Mouse (Mus musculus): ENCODE results near the gene Vav1. TPM values are rescaled to one million over a fixed set of nuclear protein-coding genes. Genes with fewer than 3 reads are reported as not detected.

Vav1 gene
- polyA plus RNA-seq, 1 experiment from 2014 or later, result 2.0 TPM

- no peaks in the 10 kb centered on the region for H3K9me3 ChIP-seq (replicated peaks)
- no peaks in the 10 kb centered on the region for H3K4me1 ChIP-seq
- H3K27me3 ChIP-seq (ENCODE audit: low read depth, poor library complexity, severe bottlenecking), result no peaks in the 10 kb centered on the region
- H3K4me3 ChIP-seq, result no peak overlapping the region
- WGBS, result 94% methylated on average over 2 of the region's 2 CpGs
- DNase-seq (ENCODE audit: low spot score), result no peak
- H3K27ac ChIP-seq (replicated peaks), result no peak overlapping the region
- no peaks in the 10 kb centered on the region for H3K36me3 ChIP-seq
These were observed 13.4 kb downstream of the Vav1 start for GRCm38 (mm10) chr17:57292302-57292701.

- H3K9me3 ChIP-seq (replicated peaks), result no peaks in the 10 kb centered on the region
- 91% methylated on average over 9 of the region's 9 CpGs for WGBS
- no peaks in the 10 kb centered on the region for H3K4me1 ChIP-seq
- H3K27me3 ChIP-seq (ENCODE audit: low read depth, poor library complexity, severe bottlenecking), result no peaks in the 10 kb centered on the region
- no peak for DNase-seq (ENCODE audit: low spot score)
- no peak overlapping the region for H3K27ac ChIP-seq (replicated peaks)
- H3K36me3 ChIP-seq, result no peaks in the 10 kb centered on the region
- H3K4me3 ChIP-seq, result no peak overlapping the region
These were observed 14.1 kb downstream of the Vav1 start for GRCm38 (mm10) chr17:57292968-57293367.

GRCm38 (mm10) chr17:57295935-57296334 lies 17.0 kb downstream of the Vav1 start:
- no peak for DNase-seq (ENCODE audit: low spot score)
- H3K9me3 ChIP-seq (replicated peaks), result no peaks in the 10 kb centered on the region
- H3K27ac ChIP-seq (replicated peaks), result no peak overlapping the region
- H3K4me1 ChIP-seq, result no peaks in the 10 kb centered on the region
- WGBS, result 92% methylated on average over 9 of the region's 9 CpGs
- no peaks in the 10 kb centered on the region for H3K36me3 ChIP-seq
- no peak overlapping the region for H3K4me3 ChIP-seq
- no peaks in the 10 kb centered on the region for H3K27me3 ChIP-seq (ENCODE audit: low read depth, poor library complexity, severe bottlenecking)

GRCm38 (mm10) chr17:57297040-57297439 lies 18.1 kb downstream of the Vav1 start:
- Histone ChIP-seq H3K27ac (replicated peaks) (no peak overlapping the region), H3K27me3 (ENCODE audit: low read depth, poor library complexity, severe bottlenecking) (no peaks in the 10 kb centered on the region), H3K36me3 (no peaks in the 10 kb centered on the region), H3K9me3 (replicated peaks) (no peaks in the 10 kb centered on the region), H3K4me1 (no peaks in the 10 kb centered on the region), H3K4me3 (no peak overlapping the region)
- WGBS, result 91% methylated on average over 12 of the region's 12 CpGs
- DNase-seq (ENCODE audit: low spot score), result no peak

GRCm38 (mm10) chr17:57305593-57305992 lies 26.7 kb downstream of the Vav1 start:
- no peaks in the 10 kb centered on the region for H3K27me3 ChIP-seq (ENCODE audit: low read depth, poor library complexity, severe bottlenecking)
- DNase-seq (ENCODE audit: low spot score), result no peak
- H3K27ac ChIP-seq (replicated peaks), result no peak overlapping the region
- WGBS, result 63% methylated on average over 4 of the region's 4 CpGs
- no peaks in the 10 kb centered on the region for H3K4me1 ChIP-seq
- H3K4me3 ChIP-seq, result no peak overlapping the region
- no peaks in the 10 kb centered on the region for H3K9me3 ChIP-seq (replicated peaks)
- no peaks in the 10 kb centered on the region for H3K36me3 ChIP-seq

GRCm38 (mm10) chr17:57307074-57307473 lies 28.2 kb downstream of the Vav1 start:
- Histone ChIP-seq H3K27me3 (ENCODE audit: low read depth, poor library complexity, severe bottlenecking) (no peaks in the 10 kb centered on the region), H3K4me1 (no peaks in the 10 kb centered on the region), H3K9me3 (replicated peaks) (no peaks in the 10 kb centered on the region), H3K4me3 (no peak overlapping the region), H3K27ac (replicated peaks) (no peak overlapping the region), H3K36me3 (no peaks in the 10 kb centered on the region)
- WGBS, result 86% methylated on average over 6 of the region's 6 CpGs
- DNase-seq (ENCODE audit: low spot score), result no peak

GRCm38 (mm10) chr17:57311801-57312200 lies 32.9 kb downstream of the Vav1 start:
- H3K36me3 ChIP-seq, result no peaks in the 10 kb centered on the region
- H3K27ac ChIP-seq (replicated peaks), result no peak overlapping the region
- no peak for DNase-seq (ENCODE audit: low spot score)
- no peaks in the 10 kb centered on the region for H3K4me1 ChIP-seq
- WGBS, result 39% methylated on average over 13 of the region's 13 CpGs
- no peak overlapping the region for H3K4me3 ChIP-seq
- H3K27me3 ChIP-seq (ENCODE audit: low read depth, poor library complexity, severe bottlenecking), result no peaks in the 10 kb centered on the region
- no peaks in the 10 kb centered on the region for H3K9me3 ChIP-seq (replicated peaks)

GRCm38 (mm10) chr17:57327615-57328014 lies 48.7 kb downstream of the Vav1 start:
- no peaks in the 10 kb centered on the region for H3K4me1 ChIP-seq
- WGBS, result 91% methylated on average over 8 of the region's 8 CpGs
- DNase-seq (ENCODE audit: low spot score), result no peak

GRCm38 (mm10) chr17:57328944-57329343 lies 50.0 kb downstream of the Vav1 start:
- Histone ChIP-seq H3K4me3 (no peak overlapping the region), H3K4me1 (no peaks in the 10 kb centered on the region), H3K27ac (replicated peaks) (no peak overlapping the region), H3K27me3 (ENCODE audit: low read depth, poor library complexity, severe bottlenecking) (0 out of 2 replicates have a peak, but pooled peaks cover 2% of the 10 kb centered on the region), H3K36me3 (no peaks in the 10 kb centered on the region), H3K9me3 (replicated peaks) (no peaks in the 10 kb centered on the region)
- WGBS, result 72% methylated on average over 4 of the region's 6 CpGs
- no peak for DNase-seq (ENCODE audit: low spot score)

More at GRCm38 (mm10) chr17:57327615-57328014, 48.7 kb downstream of the Vav1 start:
- H3K27ac ChIP-seq (replicated peaks), result no peak overlapping the region
- no peak overlapping the region for H3K4me3 ChIP-seq
- no peaks in the 10 kb centered on the region for H3K36me3 ChIP-seq
- no peaks in the 10 kb centered on the region for H3K9me3 ChIP-seq (replicated peaks)
- H3K27me3 ChIP-seq (ENCODE audit: low read depth, poor library complexity, severe bottlenecking), result no peaks in the 10 kb centered on the region

GRCm38 (mm10) chr17:57330993-57331392 lies 52.1 kb downstream of the Vav1 start:
- Histone ChIP-seq H3K4me1 (no peaks in the 10 kb centered on the region), H3K27me3 (ENCODE audit: low read depth, poor library complexity, severe bottlenecking) (0 out of 2 replicates have a peak, but pooled peaks cover 5% of the 10 kb centered on the region), H3K36me3 (no peaks in the 10 kb centered on the region), H3K27ac (replicated peaks) (no peak overlapping the region), H3K9me3 (replicated peaks) (no peaks in the 10 kb centered on the region), H3K4me3 (no peak overlapping the region)
- no peak for DNase-seq (ENCODE audit: low spot score)
- WGBS, result 92% methylated on average over 8 of the region's 8 CpGs

GRCm38 (mm10) chr17:57332241-57332640 lies 53.3 kb downstream of the Vav1 start:
- WGBS, result 87% methylated on average over 4 of the region's 4 CpGs
- Histone ChIP-seq H3K36me3 (no peaks in the 10 kb centered on the region), H3K9me3 (replicated peaks) (no peaks in the 10 kb centered on the region), H3K4me1 (no peaks in the 10 kb centered on the region), H3K4me3 (no peak overlapping the region), H3K27me3 (ENCODE audit: low read depth, poor library complexity, severe bottlenecking) (0 out of 2 replicates have a peak, but pooled peaks cover 5% of the 10 kb centered on the region), H3K27ac (replicated peaks) (no peak overlapping the region)
- no peak for DNase-seq (ENCODE audit: low spot score)

- no peak overlapping the region for H3K4me3 ChIP-seq
- no peak overlapping the region for H3K27ac ChIP-seq (replicated peaks)
- DNase-seq (ENCODE audit: low spot score), result no peak
- H3K36me3 ChIP-seq, result no peaks in the 10 kb centered on the region
- WGBS, result 78% methylated on average over 9 of the region's 9 CpGs
- no peaks in the 10 kb centered on the region for H3K9me3 ChIP-seq (replicated peaks)
- H3K27me3 ChIP-seq (ENCODE audit: low read depth, poor library complexity, severe bottlenecking), result 0 out of 2 replicates have a peak, but pooled peaks cover 5% of the 10 kb centered on the region
- H3K4me1 ChIP-seq, result no peaks in the 10 kb centered on the region; the same call in 1 of the 2 replicates
These were observed 55.3 kb downstream of the Vav1 start for GRCm38 (mm10) chr17:57334001-57334760.

GRCm38 (mm10) chr17:57334761-57335150 lies 55.9 kb downstream of the Vav1 start:
- WGBS, result 6% methylated on average over 16 of the region's 16 CpGs
- H3K9me3 ChIP-seq (replicated peaks), result no peaks in the 10 kb centered on the region
- DNase-seq (ENCODE audit: low spot score), result peak; percentile 88
- H3K36me3 ChIP-seq, result no peaks in the 10 kb centered on the region
- no peaks in the 10 kb centered on the region; the same call in 1 of the 2 replicates for H3K4me1 ChIP-seq
- H3K27ac ChIP-seq (replicated peaks), result no peak overlapping the region
- 0 out of 2 replicates have a peak, but pooled peaks cover 5% of the 10 kb centered on the region for H3K27me3 ChIP-seq (ENCODE audit: low read depth, poor library complexity, severe bottlenecking)
- no peak overlapping the region for H3K4me3 ChIP-seq
